Mouse (Mus musculus): ENCODE data around the gene Dgki. TPM values are rescaled to one million over a fixed set of nuclear protein-coding genes. Genes with fewer than 3 reads are reported as not detected.
A peak's percentile ranks its signal among the peaks of the same experiment; 100 is the strongest.
"Not testable (repeated sequence)": the region's sequence is repeated elsewhere in the genome, so short reads cannot be mapped to it uniquely, and the experiment has no call there.

Gene Dgki
- total RNA-seq, 1 experiment from 2014 or later = 2.2 TPM

DNA sequence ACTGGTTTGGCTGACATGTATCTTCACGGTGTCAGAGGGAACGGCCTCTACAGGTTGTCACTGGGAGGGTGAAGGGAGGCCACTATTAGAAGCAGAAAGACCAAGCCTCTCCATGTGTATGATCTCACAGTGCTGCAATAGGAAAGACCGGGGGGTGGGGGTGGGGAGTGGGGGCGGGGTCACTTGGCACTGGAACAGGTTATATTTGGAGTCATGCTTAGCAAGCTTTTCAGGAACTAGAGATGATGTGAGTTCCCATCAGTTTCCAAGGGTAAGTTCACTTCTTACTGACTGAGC lies 156.2 kb downstream of the Dgki start:
- DNase-seq = peak; percentile 16

DNA sequence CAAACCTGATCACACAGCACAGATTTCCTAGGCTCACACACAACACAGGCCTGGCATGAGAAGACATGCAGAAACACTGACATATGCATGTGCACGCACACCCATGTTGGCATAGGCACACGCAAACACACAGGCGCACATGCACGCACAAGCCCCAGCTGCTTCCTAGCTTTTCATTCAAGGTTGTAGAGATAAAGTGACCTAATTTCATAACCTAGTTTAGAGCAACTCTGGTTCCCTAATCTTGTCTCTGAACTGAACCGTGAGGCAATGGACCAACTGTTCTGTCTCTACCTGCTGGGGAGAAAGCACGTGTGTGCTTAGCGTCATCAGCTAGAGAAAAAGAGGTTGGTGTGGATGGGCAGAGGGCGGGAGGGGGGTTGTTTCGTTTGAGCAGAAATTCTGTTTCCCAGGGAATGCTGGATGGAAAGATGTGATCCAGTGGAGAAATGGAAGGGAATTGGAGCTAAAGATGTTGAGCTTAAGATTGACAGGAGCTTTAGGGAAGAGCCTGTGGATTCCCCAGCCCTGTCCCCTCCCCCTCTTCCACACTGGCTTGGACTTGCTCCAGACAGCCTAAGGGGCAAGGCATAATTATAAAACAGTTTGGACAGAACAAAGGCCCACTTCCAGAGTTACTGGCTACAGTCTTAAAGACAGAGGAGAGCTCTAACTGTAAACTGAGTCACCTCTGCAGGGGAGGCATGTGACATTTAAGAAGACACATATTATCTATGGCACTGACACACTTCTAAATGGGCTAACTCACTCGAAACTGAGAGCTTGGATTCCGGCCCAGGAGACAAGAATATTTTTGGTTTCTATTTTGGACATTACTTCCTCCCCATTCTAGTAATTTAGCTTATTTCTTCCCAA lies 156.8 kb downstream of the Dgki start:
- peak; percentile 48 for DNase-seq

DNA sequence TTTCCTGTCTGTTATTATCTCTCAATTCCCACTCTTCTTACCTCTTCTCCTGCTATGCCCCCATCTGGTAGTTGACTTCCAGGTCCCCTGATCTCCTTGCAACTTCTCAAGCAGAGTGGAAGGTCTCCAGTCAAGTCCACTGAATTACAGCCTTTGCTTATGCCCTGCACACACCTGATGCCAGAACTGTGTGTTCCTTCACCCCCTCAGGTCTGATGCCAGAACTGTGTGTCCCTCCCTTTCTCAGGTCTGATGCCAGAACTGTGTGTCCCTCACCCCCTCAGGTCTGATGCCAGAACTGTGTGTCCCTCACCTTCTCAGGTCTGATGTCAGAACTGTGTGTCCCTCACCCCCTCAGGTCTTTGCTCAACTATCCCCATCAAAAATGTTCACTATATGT lies 161.2 kb downstream of the Dgki start:
- no peak for DNase-seq

DNA sequence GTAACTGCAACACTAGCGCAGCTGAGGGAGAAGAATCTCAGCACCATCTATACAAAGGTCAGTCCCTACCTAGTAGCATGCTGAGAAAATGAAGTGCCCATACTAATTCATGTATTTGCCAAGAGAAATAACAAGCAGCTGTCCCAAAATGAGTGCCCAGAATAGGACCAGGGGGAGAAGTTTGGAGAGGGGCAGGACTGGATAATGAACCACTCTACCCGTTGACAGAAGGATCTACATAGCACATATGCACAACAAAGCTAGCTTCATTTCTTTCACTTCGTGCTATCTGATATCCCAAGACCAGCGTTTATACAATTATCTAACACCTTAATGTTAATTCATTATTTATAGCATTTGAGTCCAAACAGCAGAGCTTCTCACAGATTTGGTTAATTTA lies 168.7 kb downstream of the Dgki start:
- DNase-seq = no peak

DNA sequence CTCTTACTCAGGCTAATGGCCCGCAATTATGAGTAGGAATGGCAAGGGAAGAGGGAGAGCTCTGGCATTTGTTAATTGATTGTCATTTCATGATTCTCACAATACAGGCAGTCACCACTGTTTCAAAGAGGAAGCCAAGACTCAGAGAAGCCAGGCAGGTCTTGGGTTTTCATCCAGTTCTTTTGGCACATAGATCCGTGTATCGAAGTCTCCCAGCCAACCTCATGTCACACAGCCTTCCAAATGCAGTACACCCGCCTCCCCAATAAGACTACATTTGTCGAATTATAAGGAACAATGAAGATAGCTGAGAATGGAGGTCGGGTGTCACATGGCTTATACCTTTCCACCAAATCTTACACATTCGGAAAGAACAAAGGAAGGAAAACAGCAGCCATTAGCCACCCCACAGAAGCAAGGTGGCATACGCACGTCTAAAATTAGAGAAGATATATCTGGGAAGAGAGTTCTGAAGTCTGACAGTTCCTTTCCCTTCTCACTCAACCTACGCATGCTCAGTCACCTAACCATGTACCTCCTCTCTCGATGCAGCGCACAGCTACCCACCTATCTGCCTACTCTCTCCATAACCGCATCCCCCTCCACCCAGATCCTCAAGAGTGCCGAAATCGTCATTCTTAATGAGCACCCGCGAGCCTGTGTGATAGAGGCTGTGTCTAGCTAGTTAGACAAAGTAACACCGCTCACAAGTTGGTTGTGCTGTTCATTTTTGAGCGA lies 179.4 kb downstream of the Dgki start:
- DNase-seq = no peak

DNA sequence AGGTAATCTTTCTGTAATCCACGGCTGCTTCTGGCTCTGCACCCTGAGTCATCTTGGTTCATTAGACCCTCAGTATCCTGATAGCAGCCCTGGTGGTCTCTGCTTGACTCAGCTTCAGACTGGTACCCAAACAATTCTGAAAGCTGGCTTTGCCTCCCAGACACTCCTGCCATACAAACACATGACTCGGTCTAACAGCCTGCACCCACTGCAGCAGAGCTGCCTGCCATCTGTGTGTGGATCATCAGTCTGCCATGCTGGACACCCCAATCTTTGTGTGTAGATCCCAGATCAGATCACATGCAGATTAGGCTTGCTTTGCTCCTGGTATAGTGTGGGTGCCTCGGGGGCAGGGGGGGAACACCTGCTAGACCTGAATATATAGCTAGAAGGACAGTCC lies 180.8 kb downstream of the Dgki start:
- DNase-seq = no peak

DNA sequence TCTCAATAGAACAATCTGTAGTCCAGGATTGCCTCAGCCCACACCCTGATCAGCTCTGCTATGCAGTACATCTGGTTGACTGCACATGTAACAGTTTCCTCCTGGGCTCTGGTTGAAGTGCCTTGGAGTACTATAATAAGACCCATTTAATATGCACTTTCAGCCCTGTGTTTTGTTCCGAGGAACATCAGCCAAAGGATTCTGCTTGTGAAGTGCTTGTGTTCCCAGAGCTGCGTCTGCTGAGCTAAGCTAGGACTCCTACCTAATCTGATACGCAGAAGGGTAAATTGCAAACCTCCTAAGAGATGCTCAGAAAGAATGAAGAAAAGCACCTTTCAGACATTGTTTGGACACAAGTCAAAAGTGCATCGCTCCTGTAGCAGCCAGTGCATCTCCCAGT lies 186.9 kb downstream of the Dgki start:
- DNase-seq = no peak

DNA sequence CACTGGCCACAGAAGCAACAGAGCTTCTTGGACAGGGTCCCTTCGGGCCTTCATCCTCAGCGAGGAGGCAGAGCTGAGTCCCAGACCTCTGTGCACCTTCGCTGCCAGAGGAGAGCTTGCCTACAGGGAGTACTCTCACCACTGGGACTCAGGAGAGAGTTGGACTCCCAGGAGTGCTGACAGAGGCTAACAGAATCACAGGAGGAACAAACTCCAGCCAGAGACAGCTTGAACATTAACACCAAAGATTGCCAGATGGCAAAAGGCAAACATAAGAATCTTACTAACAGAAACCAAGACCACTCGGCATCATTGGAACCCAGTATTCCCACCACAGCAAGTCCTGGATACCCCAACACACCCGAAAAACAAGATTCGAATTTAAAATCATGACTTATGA lies 193.7 kb downstream of the Dgki start:
- DNase-seq = not testable (repeated sequence)

DNA sequence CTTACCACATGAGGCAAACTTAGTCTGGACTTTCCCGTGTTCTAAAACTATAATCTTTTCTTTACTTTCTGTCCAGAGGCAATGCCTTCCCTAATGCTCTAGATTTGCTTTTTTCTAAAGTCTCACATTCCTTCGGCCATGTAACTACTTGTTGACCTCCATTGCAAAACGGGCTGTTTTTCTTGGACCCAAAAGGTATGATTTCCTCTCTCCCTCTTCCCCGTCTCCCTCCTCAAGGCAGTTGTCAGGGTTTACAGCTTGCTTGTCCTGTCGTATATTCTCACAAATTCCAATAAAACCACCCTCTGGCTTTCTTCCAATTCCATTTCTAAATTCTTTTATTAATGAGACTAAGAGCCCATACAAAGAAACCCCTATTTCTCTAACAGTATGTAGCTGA lies 199.6 kb downstream of the Dgki start:
- DNase-seq = no peak

DNA sequence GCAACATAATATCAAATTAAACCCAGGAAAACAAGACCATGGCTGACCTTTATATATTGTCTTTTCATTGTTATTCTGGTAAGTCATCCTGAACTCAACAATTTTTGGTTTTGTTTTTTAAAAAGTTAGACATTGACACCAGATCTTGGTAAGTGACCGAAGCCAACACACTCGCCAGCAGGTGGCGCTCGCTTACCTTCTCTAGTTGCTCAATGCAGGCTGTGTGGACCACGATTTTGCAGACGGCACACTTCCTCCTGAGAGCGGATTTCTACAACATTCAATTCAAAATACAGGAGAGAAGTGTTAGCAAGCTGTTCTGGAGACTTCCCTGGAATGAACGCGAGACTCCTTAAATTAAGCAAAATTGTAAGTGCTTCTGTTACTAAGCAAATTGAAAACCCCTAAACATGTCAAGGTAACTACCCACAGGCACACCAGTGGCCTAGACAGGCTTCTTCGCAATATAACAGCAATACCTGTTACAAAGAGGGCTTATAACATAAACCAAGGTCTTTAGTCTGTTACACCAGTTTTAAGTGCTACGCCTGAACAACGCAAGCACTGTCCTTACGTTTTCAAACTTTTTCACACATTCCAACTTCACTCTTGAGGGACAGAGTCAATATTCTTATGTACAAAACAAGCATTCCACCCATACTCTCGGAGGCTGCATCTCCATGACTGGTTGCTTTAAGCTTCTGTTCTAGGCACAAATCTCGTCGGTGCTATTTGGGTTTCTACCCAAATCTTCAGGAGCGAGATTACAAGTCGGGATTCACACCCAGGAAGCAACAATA lies 202.4 kb downstream of the Dgki start:
- peak; percentile 90 for DNase-seq

DNA sequence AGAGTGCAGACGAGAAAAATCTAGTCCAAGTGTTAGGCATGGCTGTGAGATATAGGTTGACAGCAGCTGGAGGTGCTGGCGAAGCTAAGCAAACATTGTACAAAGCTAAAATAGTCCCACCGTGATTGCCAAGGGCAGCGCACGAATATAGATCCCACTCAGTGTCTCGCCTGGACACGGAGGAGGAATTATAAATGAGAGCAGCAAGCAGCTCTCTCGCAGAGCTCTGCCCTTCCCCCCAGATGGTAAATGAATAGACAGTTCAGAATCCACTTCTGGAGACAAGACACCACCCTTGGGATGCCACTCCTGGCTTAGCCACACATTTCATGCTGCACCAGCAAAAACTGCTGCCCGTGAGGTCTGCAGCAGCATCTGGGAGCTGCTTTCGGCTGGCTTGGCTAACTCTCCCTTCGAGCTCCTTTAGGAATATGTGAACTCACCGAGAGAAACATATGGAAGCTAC lies 203.1 kb downstream of the Dgki start:
- DNase-seq = no peak

DNA sequence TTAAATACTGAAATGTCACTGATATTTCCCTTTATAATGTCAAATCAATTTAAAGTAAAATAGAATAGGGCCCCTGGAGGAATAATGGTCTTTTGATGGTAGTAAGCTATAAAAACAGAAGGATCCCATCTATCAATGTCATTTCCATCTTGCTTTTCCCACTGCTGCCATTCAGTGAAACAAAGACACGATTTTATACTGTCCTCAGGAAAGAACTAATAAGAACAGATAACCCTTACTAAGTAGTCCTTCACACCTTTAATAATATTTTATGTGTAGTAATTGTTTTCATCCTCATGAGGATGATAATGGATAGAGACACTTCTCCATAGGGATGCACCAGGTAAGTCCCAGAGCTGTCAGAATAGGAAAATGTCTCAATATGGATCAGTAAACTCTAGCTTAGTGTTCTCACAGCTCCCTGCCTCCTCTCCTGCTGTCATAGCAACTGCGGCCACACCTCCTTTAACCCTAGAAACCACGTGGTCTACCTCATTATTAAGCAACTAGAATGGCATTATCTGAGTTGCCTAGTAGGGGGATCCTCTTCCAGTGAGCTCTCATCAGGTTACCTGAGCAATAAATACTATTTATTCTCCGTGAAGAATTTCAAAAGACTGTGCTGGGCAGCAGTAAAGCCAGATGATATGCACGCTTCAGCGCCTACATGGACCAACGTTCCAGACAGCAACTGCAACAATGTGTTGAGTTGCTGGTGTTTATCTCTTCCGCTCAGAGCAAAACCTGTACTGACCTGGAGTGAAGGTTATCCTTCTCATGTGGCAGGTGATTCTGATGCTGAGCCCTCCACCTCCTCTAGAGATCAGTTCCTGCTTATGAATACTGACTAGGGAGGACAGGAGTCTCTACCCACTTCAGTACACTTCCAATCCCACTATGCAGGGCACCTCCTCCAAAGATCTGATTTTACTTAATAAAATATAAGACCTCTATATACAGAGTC lies 210.6 kb downstream of the Dgki start:
- no peak for DNase-seq

DNA sequence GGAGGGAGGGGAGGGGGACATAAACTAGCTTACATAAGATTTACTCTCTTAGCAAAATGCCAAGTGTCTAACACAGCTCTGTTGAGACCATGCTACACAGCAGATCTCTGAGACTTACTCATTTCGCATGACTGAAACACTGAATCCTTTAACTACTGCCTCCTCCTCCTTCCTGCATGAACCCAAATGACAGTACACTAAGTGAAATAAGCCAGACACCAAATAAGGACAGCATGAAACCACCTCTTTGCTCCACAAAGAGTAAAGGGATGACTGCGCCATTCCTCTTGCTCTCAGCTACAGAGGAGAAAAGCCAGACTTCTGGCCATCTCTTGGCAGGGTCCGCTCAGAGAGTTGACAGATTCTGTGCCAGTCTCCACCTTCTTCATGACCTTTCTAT lies 217.0 kb downstream of the Dgki start:
- DNase-seq = no peak

DNA sequence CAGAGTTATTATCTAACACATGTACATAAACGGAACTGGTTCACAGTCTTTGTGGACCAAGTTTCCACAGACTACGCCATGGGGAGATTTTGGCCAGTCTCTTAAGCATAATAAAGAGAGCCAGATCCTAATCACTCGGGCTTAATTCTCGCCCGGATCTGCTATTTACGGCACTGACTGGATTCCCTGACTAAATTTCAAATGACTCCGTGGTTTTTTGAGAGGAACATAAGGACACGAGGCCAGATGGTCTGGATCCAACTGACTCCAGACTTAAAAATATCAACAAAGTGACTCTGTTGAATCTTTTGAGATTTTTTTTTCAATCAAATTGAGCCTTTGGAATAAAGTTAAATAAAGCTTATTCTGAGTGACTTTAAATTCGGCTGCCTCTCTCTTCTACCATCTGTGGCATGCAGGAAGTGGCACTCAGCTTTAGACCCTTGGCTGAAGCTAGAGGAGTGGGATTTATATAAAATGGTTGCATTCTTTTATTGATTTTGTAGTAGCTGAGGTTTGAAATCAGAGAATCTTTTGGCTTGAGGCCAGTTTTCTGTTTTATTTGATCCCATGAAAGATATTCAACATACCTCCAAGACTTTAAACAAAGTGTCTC lies 227.5 kb downstream of the Dgki start:
- no peak for DNase-seq

DNA sequence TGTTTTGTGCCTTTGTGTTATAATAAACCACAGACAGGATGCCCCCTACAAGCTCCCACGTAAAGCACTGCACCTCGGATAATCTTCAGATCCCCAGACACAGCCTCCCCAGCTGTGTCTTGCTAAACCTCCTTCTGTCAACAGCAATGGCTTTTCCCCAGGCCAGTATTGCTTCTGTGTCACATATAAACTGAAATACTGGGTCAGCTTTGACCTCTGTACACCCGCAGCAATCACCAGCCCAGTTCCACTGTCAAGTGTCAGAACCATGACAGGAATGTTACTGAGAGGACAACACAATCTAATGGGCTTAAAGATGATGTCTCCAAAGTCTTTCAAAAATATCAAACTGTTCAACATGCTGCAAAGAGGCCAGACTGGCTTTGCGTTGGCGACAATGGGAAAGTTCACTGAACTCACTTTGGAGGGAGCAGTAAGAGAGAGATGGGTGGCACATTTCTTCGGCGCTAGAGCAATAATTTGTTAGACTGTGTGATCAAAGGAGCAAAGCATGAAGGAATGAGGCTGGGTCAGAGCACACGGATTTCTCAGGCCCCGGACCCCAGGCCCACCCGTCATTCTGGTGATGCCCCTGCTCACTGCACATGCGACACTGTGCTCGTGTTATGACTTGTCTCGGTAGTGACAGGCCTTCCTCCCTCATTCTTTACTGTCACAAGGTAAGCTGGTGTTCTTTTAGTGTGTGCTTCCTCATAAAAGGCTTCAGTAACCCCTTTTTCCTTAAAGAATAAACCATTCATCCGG lies 230.0 kb downstream of the Dgki start:
- DNase-seq = no peak

DNA sequence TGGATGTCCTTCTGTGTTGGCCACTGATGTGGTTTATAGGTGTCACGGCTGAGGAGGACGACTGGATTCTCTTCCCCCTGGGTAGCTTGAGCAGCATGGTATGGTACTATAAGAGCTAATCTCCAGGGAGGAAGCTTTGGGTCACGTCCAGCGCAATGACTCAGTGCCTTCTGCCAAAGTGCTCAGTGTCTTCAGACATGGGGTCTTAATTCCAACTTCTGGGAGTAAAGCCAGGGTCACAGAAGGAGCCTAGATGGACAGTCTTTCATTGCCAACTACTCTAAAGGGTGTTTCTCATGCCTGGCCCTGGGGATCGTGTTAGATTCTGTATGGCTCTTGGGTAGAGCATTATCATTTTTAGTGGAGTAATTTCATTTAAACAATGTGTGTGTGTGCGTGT lies 231.2 kb downstream of the Dgki start:
- no peak for DNase-seq

DNA sequence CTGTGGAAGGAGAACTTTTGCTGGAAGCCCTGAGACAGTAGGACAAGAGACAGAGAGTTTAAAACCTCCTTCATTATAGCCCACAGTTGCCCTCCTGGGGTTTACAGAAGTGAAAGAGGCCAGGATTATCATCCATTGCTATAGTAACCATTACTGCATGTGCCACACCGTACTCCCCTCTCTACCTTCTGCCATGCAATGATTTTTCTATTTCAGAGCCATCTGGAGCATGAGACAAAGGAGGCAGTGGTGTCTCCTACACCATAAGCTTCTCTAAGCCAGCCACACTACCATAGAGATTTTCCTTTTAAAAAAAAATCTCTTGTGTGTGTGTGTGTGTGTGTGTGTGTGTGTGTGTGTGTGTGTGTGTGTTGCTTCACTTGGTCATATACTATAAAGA lies 232.6 kb downstream of the Dgki start:
- no peak for DNase-seq

DNA sequence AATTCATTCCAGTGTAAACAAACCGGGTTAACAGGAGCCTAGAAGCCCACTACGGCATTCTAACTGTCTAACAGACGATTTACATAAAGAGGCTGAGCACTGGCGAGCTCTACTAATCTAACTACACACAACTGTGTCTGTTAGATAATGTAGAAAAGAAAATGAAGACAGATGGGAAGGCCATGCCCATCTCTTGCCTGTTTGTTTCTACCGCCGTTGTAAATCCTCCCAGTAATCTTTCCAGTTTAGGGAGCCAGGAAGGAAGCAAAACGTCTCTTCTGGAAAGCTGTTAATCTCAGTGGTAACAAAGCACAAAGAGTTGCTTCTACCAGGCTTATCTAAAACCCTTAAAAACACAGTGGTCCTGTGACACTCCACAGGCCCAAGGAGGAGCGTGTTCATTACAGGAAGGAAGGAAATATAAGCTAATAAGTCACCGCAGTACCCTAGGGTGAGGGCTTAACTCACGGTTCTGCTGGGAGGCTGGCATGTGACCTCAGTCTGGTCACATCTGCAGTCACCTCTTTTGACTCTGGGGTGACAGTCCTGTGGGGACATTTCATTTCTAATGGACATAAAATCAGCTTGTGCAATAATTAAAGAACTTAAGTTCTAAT lies 235.7 kb downstream of the Dgki start:
- no peak for DNase-seq

DNA sequence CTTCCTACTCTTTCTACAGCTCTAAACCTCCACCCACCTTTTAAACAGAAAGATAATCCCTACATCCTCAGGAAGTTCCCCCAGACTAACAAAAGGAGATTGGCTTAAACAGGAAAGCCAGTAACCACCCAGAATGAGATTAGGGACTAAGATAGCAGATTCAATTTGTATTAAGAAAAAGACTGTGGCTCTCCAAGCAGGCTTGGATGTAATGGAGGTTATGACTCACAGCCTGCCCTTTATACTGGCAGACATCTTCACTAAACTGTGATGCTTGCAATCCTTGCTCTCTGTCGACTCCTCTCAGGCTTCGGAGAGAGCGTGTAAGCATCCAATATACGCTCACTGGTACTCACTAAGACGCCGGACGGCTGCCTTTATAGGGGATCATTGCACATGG lies 236.7 kb downstream of the Dgki start:
- no peak for DNase-seq

DNA sequence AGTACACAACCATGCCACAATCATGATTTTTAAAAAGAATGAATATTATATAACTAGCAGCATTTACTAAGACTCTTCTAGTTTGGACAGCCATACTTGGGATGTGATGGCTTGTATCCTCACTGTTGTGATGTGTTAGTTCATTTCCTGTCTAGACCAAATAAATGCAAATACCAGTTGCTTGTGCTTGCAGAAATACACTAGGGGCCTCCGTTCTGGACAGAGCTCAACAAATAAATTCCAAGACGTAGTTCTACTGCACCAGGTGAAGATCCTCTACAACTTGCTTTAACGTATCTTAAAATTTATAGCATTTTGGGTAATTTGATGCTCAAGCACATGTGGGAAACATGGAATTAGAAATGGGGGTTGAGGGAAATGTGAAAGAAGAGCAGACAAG lies 239.9 kb downstream of the Dgki start:
- no peak for DNase-seq

All from adrenal gland, postnatal 14 days (tissue).